Mouse (Mus musculus) left cerebral cortex, postnatal 36 days (tissue): ENCODE measurements around the gene Ccdc189. TPM values are rescaled to one million over a fixed set of nuclear protein-coding genes. Genes with fewer than 3 reads are reported as not detected.

Source experiments
- total RNA-seq, 2 experiments: library from RNA; stranded (reverse); gene quantifications; 2 replicates each; pipeline ENCODE4 v1.2.3; 2021

Gene Ccdc189
- total RNA-seq, 2 experiments from 2014 or later: 9.3 to 9.7 TPM

Other genes with a start within 250 kb of the Ccdc189 start
- gene Zfp768, start 243.0 kb downstream of the Ccdc189 start, total RNA-seq: 10 to 100 TPM; 14.4 to 15.0 TPM
- gene Zfp747, start 212.5 kb downstream of the Ccdc189 start, total RNA-seq: 1 to 10 TPM; 5.7 to 7.2 TPM
- gene 9130019O22Rik, start 201.4 kb downstream of the Ccdc189 start, total RNA-seq: 1 to 10 TPM; 3.3 to 3.9 TPM
- 1 to 10 TPM; 7.7 to 8.2 TPM for gene E430018J23Rik, start 195.0 kb downstream of the Ccdc189 start, total RNA-seq
- gene Zfp764, start 181.8 kb downstream of the Ccdc189 start, total RNA-seq: 1 to 10 TPM; 5.4 to 5.6 TPM
- gene Zfp688, start 166.5 kb downstream of the Ccdc189 start, total RNA-seq: 10 to 100 TPM; 13.7 to 18.6 TPM
- gene Zfp689, start 139.4 kb downstream of the Ccdc189 start, total RNA-seq: 1 to 10 TPM; 5.8 to 7.9 TPM
- 10 to 100 TPM; 25.7 to 30.2 TPM for gene Prr14, start 129.0 kb downstream of the Ccdc189 start, total RNA-seq
- gene Fbrs, start 109.4 kb downstream of the Ccdc189 start, total RNA-seq: 10 to 100 TPM; 48.7 to 61.4 TPM
- gene Srcap, start 76.6 kb downstream of the Ccdc189 start, total RNA-seq: 100 to 1,000 TPM in 1 of 2 experiments, 10 to 100 TPM in 1; 99.0 to 131 TPM
- 10 to 100 TPM in 1 of 2 experiments, 1 to 10 TPM in 1; 7.6 to 15.0 TPM for gene Gm42715, start 69.0 kb downstream of the Ccdc189 start, total RNA-seq
- 1 to 10 TPM in 1 of 2 experiments, not detected in 1; 3.4 TPM for gene Tmem265, start 27.2 kb downstream of the Ccdc189 start, total RNA-seq
- gene Phkg2, start 15.3 kb downstream of the Ccdc189 start, total RNA-seq: 10 to 100 TPM; 69.2 to 81.4 TPM
- 10 to 100 TPM; 63.1 to 81.0 TPM for gene Rnf40, start 172 bp upstream of the Ccdc189 start, total RNA-seq
- 10 to 100 TPM; 22.1 to 24.7 TPM for gene Zfp629, start 27.2 kb upstream of the Ccdc189 start, total RNA-seq
- 10 to 100 TPM; 37.9 to 47.9 TPM for gene Bcl7c, start 120.3 kb upstream of the Ccdc189 start, total RNA-seq
- 1 to 10 TPM; 2.4 to 2.5 TPM for gene Ctf1, start 124.1 kb upstream of the Ccdc189 start, total RNA-seq
- not detected for gene Ctf2, start 143.6 kb upstream of the Ccdc189 start, total RNA-seq
- 10 to 100 TPM; 73.2 to 84.6 TPM for gene Fbxl19, start 155.9 kb upstream of the Ccdc189 start, total RNA-seq
- gene Orai3, start 181.2 kb upstream of the Ccdc189 start, total RNA-seq: 10 to 100 TPM; 18.9 to 25.4 TPM
- gene Setd1a, start 188.1 kb upstream of the Ccdc189 start, total RNA-seq: 10 to 100 TPM; 40.0 to 53.4 TPM
- 1 to 10 TPM; 3.9 to 4.1 TPM for gene Gm49388, start 197.0 kb upstream of the Ccdc189 start, total RNA-seq
- 1 to 10 TPM; 3.3 to 4.0 TPM for gene Hsd3b7, start 212.0 kb upstream of the Ccdc189 start, total RNA-seq
- 10 to 100 TPM; 74.6 to 76.0 TPM for gene Stx4a, start 235.7 kb upstream of the Ccdc189 start, total RNA-seq
- 100 to 1,000 TPM; 431 to 441 TPM for gene Stx1b, start 236.0 kb upstream of the Ccdc189 start, total RNA-seq